Mouse (Mus musculus) stomach, postnatal 0 days (tissue): ENCODE results near the gene Itih3. TPM values are rescaled to one million over a fixed set of nuclear protein-coding genes. Genes with fewer than 3 reads are reported as not detected.

Experiments used
- ATAC-seq: fragments of 200-750 bp; cut with Nextera tagmentation; 2 replicates; pipeline ENCODE4 v1.8.0; 2017; ENCODE audit not compliant: low FRiP score, low TSS enrichment
- DNase-seq: peaks from one replicate; pipeline ENCODE4 v3.0.0-alpha.2; 2016; ENCODE audit warnings: low spot score
- H3K27ac ChIP-seq: fragments of 300-500 bp; sonication (generic); replicated peaks from 2 replicates; pipeline ENCODE4 v1.5.1; 2014; ENCODE audit warnings: mild to moderate bottlenecking, control low read depth
- H3K27me3 ChIP-seq: fragments of 300-500 bp; sonication (generic); 2 replicates; pipeline ENCODE4 v1.6.1; 2014; ENCODE audit warnings: low read length; ENCODE audit not compliant: control insufficient read depth, insufficient read depth
- H3K36me3 ChIP-seq: fragments of 300-500 bp; sonication (generic); 2 replicates; pipeline ENCODE4 v1.6.1; 2014; ENCODE audit warnings: low read length, mixed read lengths; ENCODE audit not compliant: control insufficient read depth, insufficient read depth
- H3K4me1 ChIP-seq: fragments of 300-500 bp; sonication (generic); replicated peaks from 2 replicates; pipeline ENCODE4 v1.6.1; 2014; ENCODE audit warnings: antibody characterized with exemption; ENCODE audit not compliant: control insufficient read depth, insufficient read depth
- H3K4me2 ChIP-seq: fragments of 300-500 bp; sonication (generic); replicated peaks from 2 replicates; pipeline ENCODE4 v1.6.1; 2014; ENCODE audit warnings: low read depth, mild to moderate bottlenecking, control low read depth, moderate library complexity
- H3K4me3 ChIP-seq: fragments of 300-500 bp; sonication (generic); 2 replicates; pipeline ENCODE4 v1.5.1; 2014; ENCODE audit warnings: low read depth, low read length, control low read depth
- H3K9ac ChIP-seq: fragments of 300-500 bp; sonication (generic); 2 replicates; pipeline ENCODE4 v1.6.1; 2014; ENCODE audit warnings: mild to moderate bottlenecking, low read length, control low read depth, mixed read lengths
- H3K9me3 ChIP-seq: fragments of 300-500 bp; sonication (generic); 2 replicates; pipeline ENCODE4 v1.6.1; 2016; ENCODE audit warnings: low read length; ENCODE audit not compliant: control insufficient read depth
- CTCF ChIP-seq: IDR thresholded peaks from 2 replicates; pipeline ENCODE4 v1.5.1; 2016; ENCODE audit warnings: antibody characterized with exemption, low read depth, mild to moderate bottlenecking, moderate library complexity
- EP300 ChIP-seq: optimal IDR thresholded peaks from 2 replicates; pipeline ENCODE3; 2016; ENCODE audit warnings: antibody characterized with exemption
- WGBS: fragments of 180-500 bp; shearing (Covaris S2); extraction: QIAGEN DNeasy Blood & Tissue Kit; methylation state at CpG from one replicate; pipeline ENCODE4 v1.1.7; 2014; 5-methylcytosine and 5-hydroxymethylcytosine counted together
- polyA plus RNA-seq: library from polyadenylated mRNA; unstranded; fragments of >200 nt; fragmentation: Nextera tagmentation; extraction: Ambion mirVana; gene quantifications from 2 replicates; pipeline ENCODE4 v1.2.1, GENCODE M21; 2015

Gene Itih3
- polyA plus RNA-seq, 1 experiment from 2014 or later = 2.1 TPM

DNA sequence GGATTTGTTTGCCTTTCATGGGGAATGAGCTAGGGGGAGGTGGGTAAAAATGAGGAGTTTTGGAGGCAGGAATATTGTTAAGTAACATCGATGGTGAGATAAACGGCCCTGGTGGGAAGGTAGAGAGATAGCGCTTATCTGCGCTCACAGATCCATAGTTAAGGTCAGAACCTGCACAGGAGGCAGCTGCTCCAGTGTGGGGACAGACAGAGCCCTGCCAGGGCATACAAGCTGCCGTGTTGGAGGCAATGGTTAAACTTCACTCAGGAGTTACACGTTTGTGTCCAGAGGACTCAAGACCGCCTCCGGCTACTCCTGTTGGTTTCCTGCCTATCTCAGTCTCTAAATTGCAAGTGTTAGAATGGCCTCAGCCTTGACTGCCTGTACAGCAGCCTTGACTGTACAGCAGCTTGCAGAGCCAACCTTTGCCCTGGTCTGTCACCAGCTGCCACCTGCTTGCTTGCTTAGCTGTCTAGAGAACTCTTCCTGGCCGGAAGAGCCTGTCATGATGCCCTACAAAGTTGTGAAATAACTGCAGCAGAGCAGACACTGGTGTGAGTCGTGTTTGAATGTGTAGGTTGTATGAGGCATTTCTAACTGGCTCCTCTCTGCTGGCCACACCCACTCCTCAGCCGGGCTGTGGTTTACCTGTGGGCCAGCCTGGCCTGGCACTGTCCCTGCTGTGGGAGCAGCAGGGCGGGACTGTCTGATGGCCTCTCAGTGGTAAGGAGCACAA, 48.3 kb downstream of the Itih3 start:
- ATAC-seq (peak; percentile 38), DNase-seq (peak; percentile 29)
- TF ChIP-seq CTCF = no peak
- Histone ChIP-seq H3K9me3 (no peaks in the 10 kb centered on the region), H3K4me3 (no peak overlapping the region), H3K9ac (no peak overlapping the region), H3K4me2 (no peak overlapping the region), H3K36me3 (0 out of 2 replicates have a peak, but pooled peaks cover 3% of the 10 kb centered on the region), H3K27me3 (no peaks in the 10 kb centered on the region), H3K27ac (no peak overlapping the region), H3K4me1 (no peaks in the 10 kb centered on the region)
- WGBS = 75% methylated on average over 12 of the region's 12 CpGs

GRCm38 (mm10) chr14:30874095-30874700, 49.4 kb downstream of the Itih3 start:
- DNase-seq (no peak), ATAC-seq (0 out of 2 replicates have a peak, but pooled peaks have one; percentile 25)
- Histone ChIP-seq H3K27me3 (no peaks in the 10 kb centered on the region), H3K4me2 (no peak overlapping the region), H3K9ac (0 out of 2 replicates have a peak overlapping the region, but pooled peaks have one; percentile 23), H3K36me3 (0 out of 2 replicates have a peak, but pooled peaks cover 3% of the 10 kb centered on the region), H3K4me3 (no peak overlapping the region), H3K27ac (0 out of 2 replicates have a peak overlapping the region, but pooled peaks have one; percentile 8), H3K4me1 (peaks cover 4% of the 10 kb centered on the region; the same call in 1 of the 2 replicates), H3K9me3 (no peaks in the 10 kb centered on the region)
- TF ChIP-seq CTCF (no peak), EP300 (no peak)
- 76% methylated on average over 17 of the region's 18 CpGs for WGBS

DNA sequence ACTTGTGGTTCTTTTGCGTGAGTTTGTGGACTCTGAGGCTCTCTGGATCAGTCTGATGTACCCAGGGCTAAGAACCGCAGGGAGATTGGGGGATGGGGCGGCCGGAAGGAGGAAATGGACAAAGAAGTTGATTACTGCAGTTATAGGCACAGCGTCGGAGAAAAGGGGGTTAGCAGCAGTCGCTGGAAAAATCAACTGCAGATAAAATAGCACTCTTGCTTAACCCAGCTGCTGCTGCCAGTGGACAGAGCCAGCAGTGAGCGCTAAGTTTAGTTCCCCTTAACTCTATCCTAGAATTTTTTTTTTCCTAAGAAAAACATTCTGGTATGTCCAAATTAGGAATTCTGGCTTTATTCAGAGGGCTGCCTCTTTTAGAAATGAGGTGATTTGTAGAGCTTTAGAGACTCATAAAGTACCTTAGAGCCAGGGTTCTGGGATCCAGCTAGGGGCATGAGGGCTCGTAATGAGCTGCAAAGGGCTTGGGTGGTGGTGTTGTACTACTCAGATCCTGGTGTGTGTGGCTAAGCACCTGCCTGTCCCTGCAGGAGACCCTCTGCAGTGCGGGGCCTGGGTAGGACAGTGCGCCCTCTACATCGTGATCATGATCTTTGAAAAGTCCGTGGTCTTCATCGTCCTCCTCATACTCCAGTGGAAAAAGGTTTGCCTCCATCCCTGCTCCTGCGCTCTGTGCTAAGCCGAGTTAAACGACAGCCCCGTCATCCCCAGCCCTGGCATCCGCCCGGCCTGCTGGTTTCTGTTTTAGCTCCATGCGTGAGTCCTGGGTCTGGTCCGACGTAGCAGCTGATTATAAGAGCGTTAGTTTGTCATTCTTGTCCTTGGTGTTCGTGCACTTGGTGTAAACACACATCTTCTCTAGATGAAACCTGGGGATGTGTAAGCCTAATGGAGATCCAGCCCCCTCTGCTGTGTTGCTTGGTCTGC, 53.1 kb downstream of the Itih3 start:
- Histone ChIP-seq H3K36me3 (peaks cover 6% of the 10 kb centered on the region), H3K4me2 (no peak overlapping the region), H3K9me3 (no peaks in the 10 kb centered on the region), H3K9ac (peak overlapping the region; percentile 47), H3K27me3 (no peaks in the 10 kb centered on the region), H3K4me3 (no peak overlapping the region), H3K27ac (peak overlapping the region; percentile 94), H3K4me1 (peaks cover 4% of the 10 kb centered on the region; the same call in 1 of the 2 replicates)
- DNase-seq = peak; percentile 30
- WGBS = 60% methylated on average over 25 of the region's 25 CpGs
- TF ChIP-seq CTCF (no peak), EP300 (no peak)
- peak; percentile 27; the same call in 1 of the 2 replicates for ATAC-seq

- no peak for ATAC-seq
- 85% methylated on average over 8 of the region's 8 CpGs for WGBS
Measured at GRCm38 (mm10) chr14:30869391-30869801, 54.2 kb downstream of the Itih3 start.

GRCm38 (mm10) chr14:30868826-30869225, 54.7 kb downstream of the Itih3 start:
- no peak for ATAC-seq
- Histone ChIP-seq H3K4me1 (peaks cover 4% of the 10 kb centered on the region; the same call in 1 of the 2 replicates), H3K9me3 (no peaks in the 10 kb centered on the region), H3K27ac (peak overlapping the region; percentile 94), H3K9ac (no peak overlapping the region), H3K4me3 (no peak overlapping the region), H3K27me3 (no peaks in the 10 kb centered on the region), H3K4me2 (no peak overlapping the region), H3K36me3 (peaks cover 4% of the 10 kb centered on the region)
- TF ChIP-seq CTCF (no peak), EP300 (no peak)
- 76% methylated on average over 10 of the region's 10 CpGs for WGBS
- DNase-seq = no peak

More at GRCm38 (mm10) chr14:30869391-30869801, 54.2 kb downstream of the Itih3 start:
- Histone ChIP-seq H3K27me3 (no peaks in the 10 kb centered on the region), H3K4me3 (no peak overlapping the region), H3K4me1 (peaks cover 4% of the 10 kb centered on the region; the same call in 1 of the 2 replicates), H3K9me3 (no peaks in the 10 kb centered on the region), H3K9ac (no peak overlapping the region), H3K4me2 (no peak overlapping the region), H3K36me3 (peaks cover 5% of the 10 kb centered on the region), H3K27ac (peak overlapping the region; percentile 94)
- no peak for TF ChIP-seq EP300
- DNase-seq = no peak
